Mouse (Mus musculus) neural tube, embryonic 13.5 days (tissue): Measurements from ENCODE around the gene Wdr62. TPM values are rescaled to one million over a fixed set of nuclear protein-coding genes. Genes with fewer than 3 reads are reported as not detected.
A peak's percentile ranks its signal among the peaks of the same experiment; 100 is the strongest.

Experiments used
- ATAC-seq: fragments of 200-750 bp; cut with Nextera tagmentation; 2 replicates; pipeline ENCODE4 v1.8.0; 2017; ENCODE audit warnings: low read depth, mild to moderate bottlenecking, moderate TSS enrichment, moderate library complexity
- H3K27ac ChIP-seq: fragments of 300-500 bp; sonication (generic); replicated peaks from 2 replicates; pipeline ENCODE4 v1.5.1; 2015; ENCODE audit warnings: moderate library complexity, mild to moderate bottlenecking, inconsistent platforms
- H3K27me3 ChIP-seq: fragments of 300-500 bp; sonication (generic); 2 replicates; pipeline ENCODE4 v1.6.1; 2015; ENCODE audit warnings: mild to moderate bottlenecking, inconsistent platforms
- H3K36me3 ChIP-seq: fragments of 300-500 bp; sonication (generic); 2 replicates; pipeline ENCODE4 v1.6.1; 2015; ENCODE audit warnings: mild to moderate bottlenecking, inconsistent platforms
- H3K4me1 ChIP-seq: fragments of 300-500 bp; sonication (generic); replicated peaks from 2 replicates; pipeline ENCODE4 v1.6.1; 2015; ENCODE audit warnings: inconsistent platforms
- H3K4me2 ChIP-seq: fragments of 300-500 bp; sonication (generic); 2 replicates; pipeline ENCODE4 v1.6.1; 2015; ENCODE audit warnings: inconsistent platforms, mild to moderate bottlenecking, moderate library complexity
- H3K4me3 ChIP-seq: fragments of 300-500 bp; sonication (generic); 2 replicates; pipeline ENCODE4 v1.5.1; 2015; ENCODE audit warnings: mild to moderate bottlenecking, inconsistent platforms
- H3K9ac ChIP-seq: fragments of 300-500 bp; sonication (generic); 2 replicates; pipeline ENCODE4 v1.6.1; 2015; ENCODE audit warnings: moderate library complexity, mild to moderate bottlenecking, inconsistent platforms
- H3K9me3 ChIP-seq: fragments of 300-500 bp; sonication (generic); 2 replicates; pipeline ENCODE4 v1.6.1; 2016; ENCODE audit warnings: inconsistent platforms
- WGBS: fragments of 180-500 bp; shearing (Covaris S2); methylation state at CpG from one replicate; pipeline ENCODE4 v1.1.7; 2015; 5-methylcytosine and 5-hydroxymethylcytosine counted together
- polyA plus RNA-seq: library from polyadenylated mRNA; unstranded; fragments of >200 nt; fragmentation: Nextera tagmentation; extraction: Ambion mirVana; gene quantifications from 2 replicates; pipeline ENCODE4 v1.2.1, GENCODE M21; 2015

Gene Wdr62
- polyA plus RNA-seq, 1 experiment from 2014 or later, result 4.0 TPM

DNA sequence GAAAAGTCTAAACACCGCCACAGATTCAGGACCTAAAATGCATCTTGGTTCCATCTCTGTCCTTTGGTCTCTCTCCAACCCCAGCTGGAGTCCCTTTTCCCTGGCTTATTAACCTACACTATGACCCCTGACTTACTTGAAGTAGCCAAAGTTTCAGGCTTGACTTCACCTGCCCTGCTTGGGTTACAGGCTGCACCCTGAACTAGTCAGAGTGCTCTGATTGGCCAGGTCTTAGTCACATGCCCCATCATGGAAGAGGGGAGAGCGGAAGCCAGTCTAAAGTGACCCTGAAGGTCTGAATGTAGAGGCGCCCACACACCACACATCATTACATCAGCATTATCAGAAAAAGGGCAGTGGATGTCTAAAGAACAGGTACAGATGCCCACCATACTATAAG, 37.9 kb upstream of the Wdr62 start:
- no peaks in the 10 kb centered on the region for H3K9me3 ChIP-seq
- no peaks in the 10 kb centered on the region for H3K27me3 ChIP-seq
- H3K36me3 ChIP-seq, result peaks cover 28% of the 10 kb centered on the region; the same call in 1 of the 2 replicates
- H3K4me2 ChIP-seq, result no peak overlapping the region
- H3K4me1 ChIP-seq, result peaks cover 29% of the 10 kb centered on the region
- no peak overlapping the region for H3K9ac ChIP-seq
- 92% methylated on average over 3 of the region's 3 CpGs for WGBS
- no peak overlapping the region for H3K27ac ChIP-seq
- H3K4me3 ChIP-seq, result no peak overlapping the region
- ATAC-seq, result no peak

DNA sequence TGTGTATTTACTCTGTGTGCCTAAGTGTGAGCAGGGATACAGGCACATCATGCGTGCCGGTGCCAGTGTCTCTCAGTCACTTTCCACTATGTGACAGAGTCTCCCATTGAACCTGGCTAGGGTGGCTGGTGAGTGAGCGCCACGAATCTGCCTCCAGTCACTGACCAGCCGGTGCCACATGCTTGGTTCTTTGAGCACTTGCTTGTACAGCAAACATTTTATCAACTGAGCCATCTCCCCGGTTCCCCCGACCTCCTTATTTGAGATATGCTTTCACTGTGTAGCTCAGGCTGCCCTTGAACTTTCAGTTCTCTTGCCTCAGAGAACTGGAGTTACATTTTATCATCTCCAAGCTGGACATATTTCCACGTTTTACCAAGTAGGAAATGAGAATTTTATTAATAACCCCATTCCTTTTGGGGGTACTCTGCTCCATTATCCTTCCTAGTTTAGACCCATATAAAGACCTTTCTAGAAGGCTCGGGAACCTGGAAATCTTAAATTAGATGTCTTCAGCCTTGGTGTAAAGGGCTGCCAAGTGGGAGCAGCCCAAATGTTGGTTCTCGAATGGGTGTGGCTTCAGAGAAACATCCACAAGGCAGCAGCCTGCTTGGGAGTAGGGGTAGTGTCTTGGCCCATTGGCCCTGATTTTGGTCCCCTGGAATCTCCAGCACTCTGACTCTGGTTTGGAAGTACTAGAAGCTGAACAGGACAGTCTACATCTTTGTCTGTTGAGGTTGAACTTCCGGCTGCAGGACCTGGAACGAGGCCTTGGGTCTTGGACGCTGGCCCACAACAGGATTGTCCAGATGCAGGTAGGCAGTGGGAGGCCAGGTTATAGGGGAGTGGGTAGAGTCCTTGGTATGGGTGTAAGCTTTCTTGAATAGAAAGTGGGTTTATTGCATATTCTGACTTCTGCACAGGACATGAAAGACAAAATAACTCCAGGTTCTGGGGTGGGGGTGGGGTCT, 35.6 kb upstream of the Wdr62 start:
- no peak overlapping the region for H3K4me2 ChIP-seq
- peaks cover 50% of the 10 kb centered on the region for H3K36me3 ChIP-seq
- H3K27me3 ChIP-seq, result no peaks in the 10 kb centered on the region
- no peaks in the 10 kb centered on the region for H3K9me3 ChIP-seq
- no peak overlapping the region for H3K4me3 ChIP-seq
- H3K9ac ChIP-seq, result no peak overlapping the region
- no peak for ATAC-seq
- peaks cover 14% of the 10 kb centered on the region for H3K4me1 ChIP-seq
- no peak overlapping the region for H3K27ac ChIP-seq
- 79% methylated on average over 13 of the region's 13 CpGs for WGBS

DNA sequence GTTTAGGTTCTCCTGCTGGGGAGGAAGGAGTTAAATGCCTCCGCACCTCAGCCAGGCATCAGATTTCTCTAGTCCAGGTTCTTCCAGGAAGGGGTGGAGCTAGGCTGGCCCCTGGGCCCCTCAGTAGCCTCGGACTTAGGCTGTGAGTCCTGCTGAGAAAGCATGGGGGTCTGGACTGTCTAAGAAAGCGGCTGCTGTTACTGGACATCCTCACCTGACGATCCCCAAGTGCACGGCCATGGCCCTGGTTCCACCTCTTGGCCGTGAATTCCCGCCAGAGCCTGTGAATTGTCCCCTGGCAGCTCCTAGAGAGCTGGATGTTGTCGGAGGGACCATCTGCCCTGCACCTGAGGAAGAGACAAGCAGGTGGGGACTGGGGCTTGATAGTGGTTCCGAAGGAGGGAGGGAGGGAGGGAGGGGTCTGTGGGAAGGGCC, 34.5 kb upstream of the Wdr62 start, which contains the start of gene Syne4:
Syne4 (plus strand) TSS at position 87 of the 435 bp plus-strand sequence.
- Histone ChIP-seq H3K27me3 (no peaks in the 10 kb centered on the region), H3K9me3 (no peaks in the 10 kb centered on the region), H3K27ac (no peak within 1 kb of the TSS), H3K4me3 (peak within 1 kb of the TSS; percentile 23), H3K4me1 (peaks cover 14% of the 10 kb centered on the region), H3K9ac (peak within 1 kb of the TSS; percentile 34; the same call in 1 of the 2 replicates), H3K36me3 (peaks cover 55% of the 10 kb centered on the region), H3K4me2 (peak within 1 kb of the TSS; percentile 22)
- WGBS, result 3% methylated on average over 9 of the region's 9 CpGs
- no peak for ATAC-seq

DNA sequence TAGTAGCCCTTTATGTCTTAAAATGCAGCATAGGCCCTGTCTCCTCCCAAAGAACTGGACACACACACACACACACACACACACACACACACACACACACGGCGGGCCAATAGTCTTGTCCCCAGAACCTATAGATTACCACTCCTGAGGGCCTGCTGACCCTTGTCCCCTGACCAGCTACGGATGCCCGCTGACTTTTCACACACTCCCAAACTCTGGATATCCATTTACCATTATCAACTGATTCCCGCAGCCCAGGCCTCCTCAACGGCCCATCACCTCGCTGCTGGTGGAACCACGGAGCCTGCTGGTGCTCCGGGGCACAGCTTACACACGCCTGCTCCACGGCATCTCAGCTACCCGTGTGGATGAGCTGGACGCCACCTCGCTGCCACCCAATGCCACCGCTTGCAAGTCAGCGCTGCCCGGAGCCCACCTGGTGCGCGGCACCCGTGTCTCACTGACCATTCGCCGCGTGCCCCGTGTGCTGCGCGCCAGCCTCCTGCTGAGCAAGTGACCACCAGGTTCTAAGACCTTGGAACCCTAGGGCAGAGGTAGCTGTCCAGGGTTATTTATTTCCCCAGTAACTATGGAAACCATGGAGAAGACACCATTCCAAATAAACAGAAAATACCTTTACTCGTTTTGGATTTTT, 33.6 kb upstream of the Wdr62 start:
- peaks cover 22% of the 10 kb centered on the region for H3K4me1 ChIP-seq
- ATAC-seq, result no peak
- H3K27ac ChIP-seq, result no peak overlapping the region
- no peak overlapping the region for H3K9ac ChIP-seq
- no peak overlapping the region for H3K4me2 ChIP-seq
- 50% methylated on average over 27 of the region's 27 CpGs for WGBS
- H3K36me3 ChIP-seq, result peaks cover 50% of the 10 kb centered on the region
- no peaks in the 10 kb centered on the region for H3K27me3 ChIP-seq
- H3K9me3 ChIP-seq, result no peaks in the 10 kb centered on the region
- H3K4me3 ChIP-seq, result no peak overlapping the region

DNA sequence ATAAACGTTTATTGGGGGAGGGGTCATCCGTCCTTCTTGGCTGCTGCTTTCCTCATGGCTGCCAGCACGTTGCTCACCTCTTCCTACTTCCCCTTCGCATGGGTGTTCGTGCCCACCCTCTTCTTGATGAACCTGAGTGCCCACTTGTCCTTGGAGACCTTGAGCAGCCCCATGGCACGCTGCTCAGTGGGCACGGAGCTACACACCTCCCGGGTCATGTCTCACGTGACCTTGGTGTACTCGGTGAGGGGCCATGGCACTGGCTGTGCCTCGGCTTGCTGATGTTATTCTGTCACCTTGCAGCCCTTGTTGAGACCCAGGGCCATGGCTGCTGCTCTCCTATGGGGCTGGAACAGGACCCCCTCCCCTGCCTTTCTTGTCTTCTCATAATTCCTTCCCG, 29.9 kb upstream of the Wdr62 start:
- ATAC-seq, result no peak
- peak overlapping the region; percentile 91 for H3K4me2 ChIP-seq
- WGBS, result 90% methylated on average over 12 of the region's 12 CpGs
- no peaks in the 10 kb centered on the region for H3K9me3 ChIP-seq
- no peak overlapping the region for H3K27ac ChIP-seq
- peaks cover 58% of the 10 kb centered on the region for H3K36me3 ChIP-seq
- peak overlapping the region; percentile 68; the same call in 1 of the 2 replicates for H3K4me3 ChIP-seq
- peaks cover 30% of the 10 kb centered on the region for H3K4me1 ChIP-seq
- no peaks in the 10 kb centered on the region for H3K27me3 ChIP-seq
- H3K9ac ChIP-seq, result no peak overlapping the region

DNA sequence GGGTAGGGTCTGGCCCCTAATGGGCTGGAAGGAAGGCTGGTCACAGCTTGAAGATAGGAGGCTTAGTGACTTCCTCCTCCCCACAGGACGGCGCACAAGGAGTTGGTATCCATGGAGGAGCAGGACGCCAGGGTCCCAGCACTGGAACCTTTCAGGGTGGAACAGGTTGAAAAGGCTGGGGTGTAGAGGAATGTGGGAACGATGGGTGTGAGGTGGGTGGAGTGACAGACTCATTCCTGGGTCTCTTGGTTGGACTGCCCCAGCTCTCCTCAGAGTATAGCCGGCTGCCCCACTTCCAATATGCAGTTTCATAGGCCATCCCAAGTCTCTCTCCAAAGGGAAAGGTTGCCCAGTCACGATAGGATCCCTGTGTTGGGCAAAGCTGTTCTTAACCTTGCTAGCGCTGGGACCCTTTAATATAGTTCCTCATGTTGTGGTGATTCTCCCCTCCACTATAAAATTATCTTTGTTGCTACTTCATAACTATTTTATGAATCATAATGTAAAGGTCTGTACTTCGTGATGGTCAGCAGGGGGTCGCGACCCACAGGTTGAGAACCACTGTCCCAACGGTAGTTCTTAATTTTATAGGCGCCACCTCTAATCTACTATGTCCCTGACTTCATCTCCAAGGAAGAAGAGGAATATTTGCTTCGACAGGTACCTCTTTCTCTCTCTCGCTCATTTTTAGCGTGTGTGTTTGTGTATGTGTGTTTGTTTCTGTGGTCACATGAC, 29.3 kb upstream of the Wdr62 start:
- Histone ChIP-seq H3K27ac (no peak overlapping the region), H3K4me2 (peak overlapping the region; percentile 91), H3K27me3 (no peaks in the 10 kb centered on the region), H3K9me3 (no peaks in the 10 kb centered on the region), H3K36me3 (peaks cover 60% of the 10 kb centered on the region), H3K4me1 (peaks cover 28% of the 10 kb centered on the region), H3K4me3 (peak overlapping the region; percentile 68), H3K9ac (peak overlapping the region; percentile 81)
- 66% methylated on average over 15 of the region's 15 CpGs for WGBS
- no peak for ATAC-seq

DNA sequence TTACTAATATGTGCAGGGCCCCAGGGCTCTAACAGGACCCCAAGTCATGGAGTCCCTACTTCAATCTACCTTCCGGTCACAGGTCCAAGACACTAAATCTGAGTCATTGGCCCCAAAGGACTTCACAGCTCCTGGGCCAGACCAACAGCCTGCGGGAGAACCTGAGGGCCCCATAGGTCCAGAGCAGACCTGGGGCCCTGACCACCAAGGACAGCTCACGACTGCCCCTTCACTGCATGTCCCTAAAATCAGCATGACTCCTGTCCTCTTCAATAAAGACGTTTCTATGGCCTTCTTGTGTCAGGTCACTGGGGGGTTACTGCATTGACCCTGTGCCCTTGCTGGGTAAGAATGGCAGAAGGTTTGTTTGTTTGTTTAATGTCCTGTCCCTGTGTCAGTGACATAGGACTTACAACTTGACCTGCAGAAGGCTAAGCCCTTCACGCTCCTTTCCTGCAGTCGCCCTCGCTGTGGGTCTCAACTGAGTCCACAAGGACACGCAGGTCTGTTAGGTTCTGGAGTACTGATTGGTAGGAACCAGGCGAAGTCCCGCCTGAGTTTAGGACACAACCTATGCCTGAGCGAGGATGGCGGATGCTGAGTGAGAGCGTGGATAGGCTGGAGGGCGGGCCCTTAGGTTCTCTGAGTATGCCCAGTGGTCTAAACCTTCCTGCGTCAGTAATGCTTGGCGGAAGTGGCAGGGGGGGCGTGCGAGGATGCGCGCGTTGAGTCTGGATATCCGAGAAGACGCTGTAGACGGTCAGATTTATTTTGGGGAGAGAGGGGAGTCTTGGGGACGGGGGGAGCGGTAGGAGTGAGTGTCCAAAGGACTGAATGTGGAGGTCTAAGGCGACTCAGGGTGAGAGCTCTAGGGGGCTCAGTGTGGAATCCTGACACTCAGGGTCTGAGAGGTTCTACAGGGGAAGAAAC, 28.1 kb upstream of the Wdr62 start, which contains the start of gene Alkbh6:
Alkbh6 (plus strand) TSS at position 642 of the 930 bp plus-strand sequence.
- H3K4me2 ChIP-seq, result peak within 1 kb of the TSS; percentile 91

DNA sequence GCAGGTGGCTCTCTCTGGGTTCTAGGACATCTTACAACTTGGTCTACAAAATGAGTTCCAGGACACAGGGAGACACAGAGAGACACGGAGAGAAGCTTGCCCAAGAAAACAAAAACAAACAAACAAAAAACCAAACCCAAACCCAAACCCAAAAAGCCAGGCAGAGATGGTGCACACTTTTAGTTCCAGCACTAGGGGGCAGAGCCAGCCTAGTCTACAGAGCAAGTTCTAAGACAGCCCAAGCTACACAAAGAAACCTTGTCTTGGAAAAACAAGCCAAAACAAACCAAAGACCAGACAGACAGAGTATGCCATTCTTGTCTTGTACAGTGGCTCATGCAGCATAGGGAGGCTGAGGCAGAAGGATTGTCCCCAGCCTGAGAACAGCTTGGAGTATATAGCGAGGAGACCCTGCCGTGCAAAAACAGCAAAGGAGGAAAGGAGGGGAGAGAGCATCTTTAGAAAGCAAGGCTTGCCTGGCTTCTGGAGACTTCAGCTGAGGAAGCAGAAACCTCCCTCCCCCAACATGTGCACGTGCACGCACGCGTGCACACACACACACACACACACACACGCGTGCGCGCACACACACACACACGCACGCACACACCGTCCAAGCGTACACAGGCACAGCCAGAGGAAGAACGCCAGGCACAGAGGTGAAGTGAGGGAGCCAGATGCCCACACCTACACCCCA, 26.0 kb upstream of the Wdr62 start:
- 89% methylated on average over 16 of the region's 16 CpGs for WGBS
- Histone ChIP-seq H3K27me3 (no peaks in the 10 kb centered on the region), H3K36me3 (peaks cover 64% of the 10 kb centered on the region), H3K4me3 (no peak overlapping the region), H3K4me2 (no peak overlapping the region), H3K27ac (no peak overlapping the region), H3K4me1 (peaks cover 24% of the 10 kb centered on the region), H3K9ac (no peak overlapping the region; the same call in 1 of the 2 replicates), H3K9me3 (no peaks in the 10 kb centered on the region)
- ATAC-seq, result no peak

More for the DNA sequence above, 28.1 kb upstream of the Wdr62 start, which contains the start of gene Alkbh6:
- 3% methylated on average over 27 of the region's 27 CpGs for WGBS
- peak; percentile 99 for ATAC-seq
- Histone ChIP-seq H3K9me3 (no peaks in the 10 kb centered on the region), H3K36me3 (peaks cover 63% of the 10 kb centered on the region), H3K9ac (peak within 1 kb of the TSS; percentile 81), H3K27ac (peak within 1 kb of the TSS; percentile 84), H3K4me1 (peaks cover 24% of the 10 kb centered on the region), H3K4me3 (peak within 1 kb of the TSS; percentile 68), H3K27me3 (no peaks in the 10 kb centered on the region)

DNA sequence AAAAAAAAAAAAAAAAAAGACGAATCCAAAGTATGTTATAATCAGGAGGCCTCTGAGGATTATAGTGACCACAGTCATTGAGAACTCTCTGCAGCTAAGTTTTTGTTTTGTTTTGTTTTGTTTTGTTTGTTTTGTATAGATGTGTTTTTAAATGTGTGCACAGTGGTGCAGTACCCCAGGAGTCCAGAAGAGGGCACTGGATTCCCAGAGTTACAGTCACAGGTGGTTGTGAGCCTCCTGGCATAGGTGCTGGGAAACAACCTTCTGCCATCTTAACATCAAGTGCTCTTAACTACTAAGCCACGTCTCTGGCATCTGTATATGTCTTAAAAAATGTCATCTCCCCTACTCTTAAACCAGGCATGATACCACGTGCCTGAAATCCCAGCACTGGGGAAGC, 20.7 kb upstream of the Wdr62 start:
- Histone ChIP-seq H3K4me1 (no peaks in the 10 kb centered on the region), H3K9ac (no peak overlapping the region), H3K36me3 (peaks cover 90% of the 10 kb centered on the region), H3K4me3 (no peak overlapping the region), H3K27ac (no peak overlapping the region), H3K27me3 (no peaks in the 10 kb centered on the region), H3K4me2 (no peak overlapping the region), H3K9me3 (no peaks in the 10 kb centered on the region)
- no peak for ATAC-seq
- WGBS, result 61% methylated on average over 3 of the region's 3 CpGs

DNA sequence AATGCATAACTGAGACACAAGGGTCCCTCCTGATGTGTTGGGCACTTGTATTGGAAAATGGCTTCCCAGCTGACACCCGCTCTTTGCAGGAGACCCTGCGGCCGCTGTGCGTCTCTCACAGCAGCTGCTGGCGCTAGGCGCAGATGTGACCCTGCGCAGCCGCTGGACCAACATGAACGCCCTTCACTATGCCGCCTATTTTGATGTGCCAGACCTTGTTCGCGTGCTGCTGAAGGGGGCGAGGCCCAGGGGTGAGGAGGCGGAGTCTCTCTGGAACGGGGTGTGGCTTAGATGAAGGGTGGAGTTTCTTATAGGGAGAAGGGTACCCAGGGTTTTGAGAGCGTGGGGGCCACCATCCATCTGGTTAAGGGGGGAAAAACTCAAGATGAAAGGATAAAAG, 17.0 kb upstream of the Wdr62 start:
- Histone ChIP-seq H3K27ac (no peak overlapping the region), H3K27me3 (no peaks in the 10 kb centered on the region), H3K4me2 (no peak overlapping the region), H3K9ac (no peak overlapping the region), H3K4me1 (peaks cover 29% of the 10 kb centered on the region), H3K36me3 (peaks cover 87% of the 10 kb centered on the region), H3K9me3 (no peaks in the 10 kb centered on the region), H3K4me3 (no peak overlapping the region)
- 87% methylated on average over 16 of the region's 16 CpGs for WGBS
- no peak for ATAC-seq
